Mouse (Mus musculus) hindbrain, embryonic 13.5 days (tissue): Measurements from ENCODE around the gene Tsfm. TPM values are rescaled to one million over a fixed set of nuclear protein-coding genes. Genes with fewer than 3 reads are reported as not detected.

Source experiments
- ATAC-seq: fragments of 200-750 bp; cut with Nextera tagmentation; 2 replicates; pipeline ENCODE4 v1.8.0; 2017; ENCODE audit warnings: moderate TSS enrichment; ENCODE audit not compliant: low FRiP score
- H3K27ac ChIP-seq: fragments of 300-500 bp; sonication (generic); 2 replicates; pipeline ENCODE4 v1.5.1; 2015; ENCODE audit warnings: inconsistent platforms, mild to moderate bottlenecking, moderate library complexity
- H3K27me3 ChIP-seq: fragments of 300-500 bp; sonication (generic); 2 replicates; pipeline ENCODE4 v1.6.1; 2015; ENCODE audit warnings: mild to moderate bottlenecking, inconsistent platforms
- H3K36me3 ChIP-seq: fragments of 300-500 bp; sonication (generic); 2 replicates; pipeline ENCODE4 v1.6.1; 2015; ENCODE audit warnings: mild to moderate bottlenecking, inconsistent platforms
- H3K4me1 ChIP-seq: fragments of 300-500 bp; sonication (generic); replicated peaks from 2 replicates; pipeline ENCODE4 v1.6.1; 2015; ENCODE audit warnings: inconsistent platforms
- H3K4me2 ChIP-seq: fragments of 300-500 bp; sonication (generic); 2 replicates; pipeline ENCODE4 v1.6.1; 2015; ENCODE audit warnings: inconsistent platforms, mild to moderate bottlenecking, moderate library complexity
- H3K4me3 ChIP-seq: fragments of 300-500 bp; sonication (generic); 2 replicates; pipeline ENCODE4 v1.5.1; 2015; ENCODE audit warnings: mild to moderate bottlenecking, inconsistent platforms
- H3K9ac ChIP-seq: fragments of 300-500 bp; sonication (generic); 2 replicates; pipeline ENCODE4 v1.6.1; 2015; ENCODE audit warnings: mild to moderate bottlenecking, inconsistent platforms
- H3K9me3 ChIP-seq: fragments of 300-500 bp; sonication (generic); 2 replicates; pipeline ENCODE4 v1.6.1; 2016; ENCODE audit warnings: inconsistent platforms
- WGBS: fragments of 180-500 bp; shearing (Covaris S2); methylation state at CpG from one replicate; pipeline ENCODE4 v1.1.7; 2015; 5-methylcytosine and 5-hydroxymethylcytosine counted together
- polyA plus RNA-seq: library from polyadenylated mRNA; unstranded; fragments of >200 nt; fragmentation: Nextera tagmentation; extraction: Ambion mirVana; gene quantifications from 2 replicates; pipeline ENCODE4 v1.2.1, GENCODE M21; 2015

The Tsfm gene
- polyA plus RNA-seq, 1 experiment from 2014 or later = 63.4 TPM

DNA sequence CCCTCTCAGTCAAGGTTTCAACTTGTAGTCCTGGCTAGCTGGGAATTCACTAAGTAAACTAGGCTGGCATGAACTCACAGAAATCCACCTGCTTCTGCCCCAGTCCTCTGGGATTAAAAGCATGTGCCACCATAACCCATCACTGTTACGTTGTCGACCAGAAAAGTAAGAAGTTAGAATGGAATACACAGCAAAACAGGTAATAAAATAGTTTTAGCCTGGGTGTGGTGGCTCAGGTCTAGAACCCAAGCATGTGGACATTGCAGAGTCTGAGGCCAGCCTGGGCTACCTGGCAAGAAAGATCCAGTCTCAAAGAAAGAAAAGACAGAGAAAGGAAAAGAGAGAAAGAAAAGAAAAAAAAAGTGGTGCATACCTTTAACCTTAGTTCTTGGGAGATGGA lies 30.9 kb upstream of the Tsfm start:
- WGBS = 72% methylated on average over 2 of the region's 2 CpGs

DNA sequence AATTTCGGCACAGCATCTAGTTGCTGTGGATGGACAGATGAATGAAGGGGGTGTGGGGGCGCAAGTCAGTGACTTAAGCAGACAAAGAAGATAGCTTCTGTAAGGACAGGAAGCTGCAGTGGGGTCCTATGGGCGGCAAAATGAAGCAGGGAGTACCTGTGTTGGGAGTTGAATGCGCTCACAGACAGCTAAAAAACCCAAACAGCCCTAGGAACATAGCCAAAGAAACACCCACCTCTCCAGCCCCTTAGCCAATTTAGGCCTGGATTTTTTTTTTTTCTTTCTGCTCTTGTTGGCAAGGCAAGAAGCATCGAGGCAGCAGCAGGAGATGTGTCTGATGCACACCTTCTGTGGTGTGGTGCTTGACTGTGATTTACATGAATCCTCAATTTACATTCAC lies 30.4 kb upstream of the Tsfm start:
- Histone ChIP-seq H3K4me3 (peak overlapping the region; percentile 91), H3K9me3 (no peaks in the 10 kb centered on the region), H3K27ac (peak overlapping the region; percentile 99), H3K4me1 (peaks cover 61% of the 10 kb centered on the region), H3K27me3 (no peaks in the 10 kb centered on the region), H3K36me3 (peaks cover 31% of the 10 kb centered on the region), H3K4me2 (peak overlapping the region; percentile 84), H3K9ac (peak overlapping the region; percentile 99)
- no peak for ATAC-seq
- WGBS = 17% methylated on average over 5 of the region's 5 CpGs

More for the DNA sequence above, 30.9 kb upstream of the Tsfm start:
- Histone ChIP-seq H3K36me3 (peaks cover 31% of the 10 kb centered on the region), H3K9ac (peak overlapping the region; percentile 99), H3K9me3 (no peaks in the 10 kb centered on the region), H3K27me3 (no peaks in the 10 kb centered on the region), H3K4me2 (peak overlapping the region; percentile 84), H3K4me3 (peak overlapping the region; percentile 91), H3K4me1 (peaks cover 61% of the 10 kb centered on the region), H3K27ac (peak overlapping the region; percentile 99)
- ATAC-seq = no peak

- peak within 1 kb of the TSS; percentile 84 for H3K4me2 ChIP-seq
- WGBS = under 1% methylated on average over 54 of the region's 72 CpGs
- peak within 1 kb of the TSS; percentile 91 for H3K4me3 ChIP-seq
- H3K27ac ChIP-seq = peak within 1 kb of the TSS; percentile 99
- H3K36me3 ChIP-seq = peaks cover 31% of the 10 kb centered on the region
- no peaks in the 10 kb centered on the region for H3K9me3 ChIP-seq
- H3K4me1 ChIP-seq = peaks cover 61% of the 10 kb centered on the region
- H3K9ac ChIP-seq = peak within 1 kb of the TSS; percentile 99
- peak; percentile 19 for ATAC-seq
- no peaks in the 10 kb centered on the region for H3K27me3 ChIP-seq
Observed at GRCm38 (mm10) chr10:127059968-127060916, 29.6 kb upstream of the Tsfm start, which contains the start of gene March9. TSS of gene March9 (minus strand) at chr10:127060184.

DNA sequence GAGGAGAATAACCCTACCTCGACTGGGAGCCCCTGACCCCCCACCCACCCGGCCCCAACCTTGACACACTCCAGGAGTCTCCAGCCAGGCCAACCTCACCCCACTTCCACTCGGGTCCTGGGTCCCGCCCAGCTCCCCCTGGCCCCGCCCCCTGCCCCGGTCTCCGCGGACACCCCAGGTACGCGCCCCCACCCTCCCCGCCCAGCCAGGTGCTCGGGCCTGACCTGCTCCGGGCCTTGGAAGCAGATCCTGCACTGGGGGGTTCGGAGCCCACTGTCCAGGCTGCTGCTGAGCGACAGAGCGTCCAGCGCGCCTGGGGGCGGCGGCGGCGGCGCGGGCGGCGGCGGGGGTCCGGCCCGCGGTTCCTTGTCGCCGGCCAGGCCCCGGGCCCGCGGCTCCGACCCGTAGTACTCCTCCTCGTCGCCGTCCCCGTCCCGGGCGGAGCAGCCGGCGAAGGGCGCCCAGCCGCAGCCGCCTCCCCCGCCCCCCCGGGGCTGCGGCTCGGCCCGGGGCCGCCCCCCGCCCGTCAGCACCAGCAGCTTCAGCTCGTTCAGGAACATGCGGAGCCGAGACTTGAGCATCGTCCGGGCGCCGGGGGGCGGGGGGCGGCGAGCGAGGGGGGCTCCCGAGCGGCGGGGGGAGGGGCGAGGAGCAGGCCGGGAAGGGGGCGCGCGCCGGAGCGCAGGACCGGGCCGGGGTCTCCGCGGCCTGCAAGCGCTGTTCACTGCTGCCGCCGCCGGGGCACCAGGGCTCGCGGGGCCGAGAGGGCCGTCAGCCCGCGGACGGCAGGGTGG lies 28.7 kb upstream of the Tsfm start:
- Histone ChIP-seq H3K27me3 (no peaks in the 10 kb centered on the region), H3K4me2 (peak overlapping the region; percentile 84), H3K9me3 (no peaks in the 10 kb centered on the region), H3K36me3 (peaks cover 34% of the 10 kb centered on the region), H3K27ac (peak overlapping the region; percentile 99), H3K4me3 (peak overlapping the region; percentile 91), H3K9ac (peak overlapping the region; percentile 99), H3K4me1 (peaks cover 61% of the 10 kb centered on the region)
- no peak for ATAC-seq
- WGBS = under 1% methylated on average over 45 of the region's 92 CpGs

- Histone ChIP-seq H3K36me3 (peaks cover 41% of the 10 kb centered on the region), H3K4me1 (peaks cover 60% of the 10 kb centered on the region), H3K9ac (peak overlapping the region; percentile 99), H3K9me3 (no peaks in the 10 kb centered on the region), H3K27me3 (no peaks in the 10 kb centered on the region), H3K4me3 (peak overlapping the region; percentile 91), H3K4me2 (peak overlapping the region; percentile 84), H3K27ac (peak overlapping the region; percentile 99)
- WGBS = 6% methylated on average over 8 of the region's 8 CpGs
- no peak for ATAC-seq
Observed at GRCm38 (mm10) chr10:127058708-127059107, 28.1 kb upstream of the Tsfm start.

- Histone ChIP-seq H3K4me1 (peaks cover 60% of the 10 kb centered on the region), H3K9ac (peak overlapping the region; percentile 99), H3K4me2 (peak overlapping the region; percentile 84), H3K9me3 (no peaks in the 10 kb centered on the region), H3K27ac (peak overlapping the region; percentile 99; the same call in 1 of the 2 replicates), H3K36me3 (peaks cover 46% of the 10 kb centered on the region), H3K27me3 (no peaks in the 10 kb centered on the region), H3K4me3 (peak overlapping the region; percentile 91)
- WGBS = 2% methylated on average over 9 of the region's 9 CpGs
- peak; percentile 6 for ATAC-seq
Observed at GRCm38 (mm10) chr10:127058161-127058560, 27.5 kb upstream of the Tsfm start.

DNA sequence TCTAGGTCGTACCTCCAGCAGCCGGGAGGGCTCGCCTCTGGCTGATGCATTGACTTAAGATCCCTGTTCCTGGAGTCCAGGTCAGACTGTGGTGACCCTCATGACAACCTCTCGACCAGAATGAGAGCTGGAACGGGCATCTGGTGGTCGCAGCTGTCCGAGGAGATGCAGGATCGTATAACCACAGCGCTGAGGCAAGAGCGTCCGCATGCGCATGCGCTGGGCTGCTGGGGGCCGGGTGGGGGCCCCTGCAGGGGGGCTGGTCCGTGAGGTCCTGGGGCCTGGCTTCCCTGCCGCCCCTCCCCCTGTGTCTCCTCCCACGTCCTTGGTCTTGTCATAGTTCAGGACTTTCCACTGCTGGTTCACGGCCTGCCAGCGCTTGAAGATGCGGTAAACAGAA lies 25.9 kb upstream of the Tsfm start:
- peaks cover 12% of the 10 kb centered on the region for H3K27me3 ChIP-seq
- 87% methylated on average over 20 of the region's 20 CpGs for WGBS
- no peaks in the 10 kb centered on the region for H3K9me3 ChIP-seq
- peaks cover 50% of the 10 kb centered on the region for H3K36me3 ChIP-seq
- no peak overlapping the region; the same call in 1 of the 2 replicates for H3K4me3 ChIP-seq
- H3K27ac ChIP-seq = no peak overlapping the region
- no peak for ATAC-seq
- H3K9ac ChIP-seq = no peak overlapping the region
- peaks cover 49% of the 10 kb centered on the region for H3K4me1 ChIP-seq
- no peak overlapping the region for H3K4me2 ChIP-seq

GRCm38 (mm10) chr10:127055406-127055805 lies 24.8 kb upstream of the Tsfm start:
- H3K4me3 ChIP-seq = no peak overlapping the region
- ATAC-seq = no peak
- H3K4me1 ChIP-seq = peaks cover 39% of the 10 kb centered on the region
- 93% methylated on average over 8 of the region's 8 CpGs for WGBS
- peaks cover 23% of the 10 kb centered on the region for H3K27me3 ChIP-seq
- H3K36me3 ChIP-seq = peaks cover 50% of the 10 kb centered on the region
- H3K9ac ChIP-seq = no peak overlapping the region
- H3K9me3 ChIP-seq = no peaks in the 10 kb centered on the region
- no peak overlapping the region for H3K27ac ChIP-seq
- H3K4me2 ChIP-seq = no peak overlapping the region

DNA sequence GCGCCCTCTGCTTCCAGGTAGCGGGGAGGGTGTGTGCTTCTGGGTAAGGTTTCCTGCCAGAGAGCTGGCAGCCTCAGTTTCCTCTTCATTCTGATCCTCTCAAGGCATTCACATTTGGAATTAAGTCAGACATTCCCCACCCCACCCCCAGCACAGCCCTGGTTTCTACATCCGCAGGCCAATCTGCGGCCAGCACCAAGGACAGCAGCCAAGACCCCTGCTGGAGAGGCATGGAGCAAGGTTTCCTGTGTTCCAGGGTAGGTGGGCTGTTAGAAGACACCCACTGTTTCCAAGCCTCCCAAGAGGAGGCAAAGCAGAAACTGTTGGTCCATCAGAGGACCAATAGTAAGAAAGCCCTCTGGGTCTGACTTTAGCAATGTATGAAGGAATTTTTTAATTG lies 24.0 kb upstream of the Tsfm start:
- Histone ChIP-seq H3K9me3 (no peaks in the 10 kb centered on the region), H3K4me1 (peaks cover 43% of the 10 kb centered on the region), H3K27me3 (peaks cover 30% of the 10 kb centered on the region), H3K27ac (no peak overlapping the region), H3K36me3 (peaks cover 50% of the 10 kb centered on the region), H3K9ac (no peak overlapping the region), H3K4me2 (no peak overlapping the region), H3K4me3 (no peak overlapping the region)
- no peak for ATAC-seq
- WGBS = 65% methylated on average over 4 of the region's 4 CpGs

DNA sequence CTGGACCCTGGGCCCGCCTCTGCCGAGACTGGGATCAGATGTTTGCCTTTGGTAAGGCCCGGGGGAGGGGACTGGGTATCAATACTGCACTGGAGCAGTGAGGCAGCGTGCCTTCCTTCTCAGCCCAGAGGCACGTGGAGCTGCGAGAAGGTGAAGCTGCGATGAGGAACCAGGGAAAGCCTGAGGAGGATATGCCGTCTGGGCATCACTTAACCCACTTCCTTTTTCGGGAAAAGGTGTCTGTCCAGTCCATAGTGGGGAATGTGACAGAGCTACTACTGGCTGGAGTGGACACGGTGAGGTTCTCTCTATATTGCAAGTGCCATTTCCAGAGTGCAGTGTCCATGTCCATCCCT lies 19.5 kb upstream of the Tsfm start:
- Histone ChIP-seq H3K36me3 (peaks cover 24% of the 10 kb centered on the region), H3K4me1 (peaks cover 21% of the 10 kb centered on the region), H3K4me2 (no peak overlapping the region), H3K9ac (no peak overlapping the region), H3K27ac (no peak overlapping the region), H3K9me3 (no peaks in the 10 kb centered on the region), H3K4me3 (no peak overlapping the region), H3K27me3 (peaks cover 64% of the 10 kb centered on the region)
- no peak for ATAC-seq
- 20% methylated on average over 10 of the region's 10 CpGs for WGBS

GRCm38 (mm10) chr10:127049395-127050118 lies 18.9 kb upstream of the Tsfm start:
- H3K27ac ChIP-seq = no peak overlapping the region
- no peaks in the 10 kb centered on the region for H3K9me3 ChIP-seq
- peaks cover 64% of the 10 kb centered on the region for H3K27me3 ChIP-seq
- no peak overlapping the region for H3K9ac ChIP-seq
- H3K4me3 ChIP-seq = no peak overlapping the region; the same call in 1 of the 2 replicates
- peaks cover 24% of the 10 kb centered on the region for H3K36me3 ChIP-seq
- peaks cover 16% of the 10 kb centered on the region for H3K4me1 ChIP-seq
- WGBS = 2% methylated on average over 29 of the region's 29 CpGs
- no peak for ATAC-seq
- no peak overlapping the region for H3K4me2 ChIP-seq
